Mouse (Mus musculus): Measurements from ENCODE around the gene Sec14l1.

Sec14l1 gene

DNA sequence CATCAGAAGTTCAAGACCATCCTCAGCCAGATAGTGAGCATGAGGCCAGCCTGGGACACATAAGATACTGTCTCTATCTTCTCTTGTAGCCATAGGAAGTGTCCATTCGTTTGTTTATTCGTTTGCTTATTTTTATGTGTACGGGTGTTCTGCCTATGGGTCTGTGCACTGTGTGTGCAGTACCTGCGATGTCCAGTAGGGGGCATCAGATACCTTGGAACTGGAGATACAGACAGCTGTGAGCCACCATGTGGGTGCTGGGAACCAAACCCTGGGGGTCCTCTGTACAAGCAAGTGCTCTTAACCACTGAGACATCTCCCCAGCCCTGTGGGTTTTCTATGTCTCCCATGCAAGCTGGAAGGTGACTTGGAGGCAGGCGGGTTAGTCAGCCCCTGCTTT lies 64.9 kb downstream of the Sec14l1 start:
- DNase-seq (ENCODE audit: low read depth, low spot score) = no peak

DNA sequence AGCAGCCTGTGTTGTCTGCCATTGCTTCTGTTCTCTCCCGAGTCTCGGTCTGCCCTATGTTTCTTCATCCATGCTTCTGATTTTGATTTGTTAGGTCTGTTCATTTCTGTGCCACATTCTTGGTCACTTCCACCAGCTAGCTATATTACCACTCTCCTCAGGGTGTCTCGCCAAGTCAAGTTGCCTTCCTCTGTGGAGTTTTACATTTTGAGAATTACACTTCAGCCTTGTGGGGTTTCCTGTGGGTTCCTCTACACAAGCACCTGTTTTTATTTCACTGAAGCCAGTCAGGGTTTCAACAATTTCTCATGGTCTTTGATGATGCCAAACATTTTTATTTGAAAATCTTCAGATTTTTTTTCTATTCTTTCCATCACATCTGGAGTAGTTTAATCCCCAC lies 67.8 kb downstream of the Sec14l1 start:
- DNase-seq (ENCODE audit: low read depth, low spot score) = no peak

DNA sequence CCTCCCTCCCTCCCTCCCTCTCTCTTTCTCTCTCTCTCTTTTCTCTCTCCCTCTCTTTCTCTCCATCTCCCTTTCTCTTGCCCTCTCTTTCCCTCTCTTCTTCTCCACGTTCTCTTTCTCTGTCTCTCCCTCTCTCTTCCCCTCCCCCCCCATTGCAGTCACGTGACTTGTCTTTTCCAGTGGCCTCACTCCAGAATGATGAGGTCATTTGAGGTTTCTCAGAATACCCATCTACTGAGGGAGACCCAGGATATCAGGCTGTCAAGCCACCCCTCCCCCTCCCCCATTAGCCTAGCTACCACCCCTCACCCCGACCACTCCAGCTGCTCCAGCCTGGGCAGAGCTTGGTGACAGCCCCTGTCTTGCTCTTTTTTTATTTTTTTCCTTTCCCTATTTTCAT lies 68.3 kb downstream of the Sec14l1 start:
- no peak for DNase-seq (ENCODE audit: low read depth, low spot score)

DNA sequence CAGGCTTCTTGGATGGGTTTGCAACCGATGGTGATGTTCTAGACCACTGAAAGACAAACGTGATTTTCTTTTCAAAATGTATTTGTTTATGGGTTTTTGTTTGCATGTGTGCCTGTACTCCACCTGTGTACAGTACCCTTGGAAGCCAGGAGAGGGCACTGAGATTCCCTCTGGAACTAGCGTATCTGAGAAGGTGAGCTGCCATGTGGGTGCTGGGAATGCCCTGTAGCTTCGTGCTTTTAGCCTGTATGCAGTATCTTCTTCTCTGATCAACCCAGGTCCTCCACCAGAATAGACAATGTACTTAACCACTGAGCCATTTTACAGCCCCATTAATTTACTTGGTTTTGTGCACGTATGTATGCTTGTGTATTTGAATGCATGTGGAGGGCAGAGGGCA lies 68.9 kb downstream of the Sec14l1 start:
- no peak for DNase-seq (ENCODE audit: low read depth, low spot score)

DNA sequence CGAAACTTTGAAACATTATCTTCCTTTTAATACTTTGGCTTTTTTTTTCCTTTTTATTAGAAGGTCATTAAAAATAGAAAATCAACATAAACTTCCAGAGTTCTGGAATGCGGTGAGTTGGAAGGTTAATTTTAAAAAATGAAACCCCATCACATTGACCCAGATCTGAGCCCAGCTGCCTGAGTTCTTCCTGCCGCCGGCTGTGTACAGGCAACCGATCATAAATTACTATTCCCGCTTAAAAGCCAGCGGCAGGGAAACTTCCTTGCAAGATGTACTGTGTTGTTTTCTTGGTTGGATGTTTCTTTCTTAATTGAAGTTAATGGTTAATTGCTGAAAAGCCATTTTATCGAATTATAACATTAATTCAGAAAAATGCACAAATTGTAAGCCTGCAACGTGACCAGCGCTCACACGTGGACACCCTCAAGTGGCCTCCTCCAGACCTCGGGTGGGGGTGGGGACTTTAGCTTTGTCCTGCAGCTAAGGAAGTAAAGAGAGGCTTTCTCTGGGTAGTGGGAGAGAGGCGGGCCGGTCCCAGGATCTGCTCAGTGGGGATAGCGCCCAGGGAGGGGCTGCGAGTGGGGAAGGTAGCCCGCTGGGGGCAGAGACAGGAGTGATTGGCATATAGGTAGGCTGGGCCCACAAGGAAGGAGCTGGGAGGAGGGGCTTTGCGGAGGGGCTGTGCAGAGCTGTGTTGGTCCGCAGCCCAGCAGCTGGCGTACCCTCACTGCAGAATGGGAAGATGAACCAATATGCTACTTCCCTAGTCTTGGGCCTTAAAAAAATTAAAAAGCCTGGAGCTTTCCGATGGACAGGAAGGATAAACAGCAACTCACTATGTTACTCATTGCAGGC lies 70.3 kb downstream of the Sec14l1 start:
- no peak for DNase-seq (ENCODE audit: low read depth, low spot score)

DNA sequence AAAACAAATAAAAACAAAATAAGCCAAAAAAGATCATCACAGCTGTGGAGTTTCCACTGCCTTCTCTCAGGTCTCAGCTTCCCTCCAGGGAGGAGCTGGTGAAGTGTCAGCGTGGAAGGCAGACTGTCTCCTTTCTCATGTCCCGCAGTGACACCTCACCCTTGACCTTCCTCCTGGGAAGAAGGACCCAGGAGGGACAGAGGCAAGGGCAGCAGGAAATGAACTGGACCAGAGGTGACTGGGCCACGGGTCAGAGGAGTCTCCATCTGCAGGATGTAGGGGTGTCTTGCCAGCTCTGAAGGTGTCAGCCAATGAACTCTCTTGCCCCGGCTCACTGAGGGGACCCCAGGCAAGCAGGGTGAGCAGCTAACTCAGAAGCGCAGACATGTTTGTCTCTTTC lies 76.6 kb downstream of the Sec14l1 start:
- DNase-seq (ENCODE audit: low read depth, low spot score) = no peak

DNA sequence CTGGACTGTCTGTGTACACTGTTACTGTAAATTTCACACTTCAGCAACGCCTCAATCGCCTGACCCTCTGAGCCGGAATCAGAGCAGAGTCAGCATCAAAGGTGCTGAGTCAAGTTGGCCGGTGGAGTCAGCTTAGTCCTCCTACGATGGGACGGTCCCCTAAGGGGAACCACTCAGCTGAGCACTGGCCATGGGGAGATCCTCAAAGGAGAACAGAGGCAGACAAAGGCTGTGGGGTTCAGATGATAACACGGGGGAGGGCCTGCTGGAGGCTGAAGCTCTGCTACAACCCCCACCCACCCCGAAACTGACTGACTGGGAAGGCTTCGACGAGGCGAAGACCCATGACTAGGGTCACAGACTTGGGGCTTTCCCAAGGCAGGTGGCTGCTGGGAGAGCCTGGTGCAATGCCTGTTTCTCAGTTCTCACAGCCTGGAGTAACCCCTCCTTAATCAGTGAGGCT lies 79.5 kb downstream of the Sec14l1 start:
- no peak for DNase-seq (ENCODE audit: low read depth, low spot score)

DNA sequence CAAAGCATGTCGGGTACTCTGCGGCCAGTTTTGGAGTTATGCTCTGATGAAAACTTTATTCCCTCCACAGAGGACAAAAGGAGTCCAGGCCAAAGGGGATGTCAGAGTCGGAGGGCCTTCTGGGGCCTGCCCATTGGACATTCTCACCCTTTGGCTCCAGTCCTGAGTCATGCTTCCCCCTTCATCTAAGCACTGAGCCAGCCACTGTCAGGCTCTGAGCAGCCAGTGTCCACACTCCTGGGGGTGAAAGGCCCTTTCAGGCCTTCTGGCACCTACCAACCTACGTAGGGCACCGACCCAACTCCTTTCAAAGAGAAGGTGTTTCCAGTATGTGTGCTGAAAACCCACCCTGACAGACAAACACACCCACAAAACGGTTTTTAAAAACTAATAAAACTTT lies 80.6 kb downstream of the Sec14l1 start:
- DNase-seq (ENCODE audit: low read depth, low spot score) = no peak

DNA sequence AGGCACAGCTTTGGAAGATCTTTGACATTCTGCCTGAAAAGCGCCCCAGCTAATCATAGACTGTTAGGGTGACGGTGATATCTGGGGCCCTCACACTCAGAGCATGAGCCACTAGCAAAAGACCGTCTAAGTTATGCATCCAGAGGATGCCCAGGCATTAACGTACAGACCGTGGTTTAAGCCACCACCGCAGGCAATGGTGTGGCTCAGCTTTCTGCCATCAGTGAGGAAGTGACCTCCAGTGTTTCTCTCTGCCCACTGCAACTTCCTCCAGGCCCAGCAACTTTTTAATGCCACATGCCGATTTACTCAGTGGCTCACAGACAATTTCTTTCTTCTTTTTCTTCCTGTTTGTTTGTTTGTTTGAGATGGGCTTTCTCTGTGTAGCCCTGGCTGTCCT lies 81.7 kb downstream of the Sec14l1 start:
- DNase-seq (ENCODE audit: low read depth, low spot score) = no peak

DNA sequence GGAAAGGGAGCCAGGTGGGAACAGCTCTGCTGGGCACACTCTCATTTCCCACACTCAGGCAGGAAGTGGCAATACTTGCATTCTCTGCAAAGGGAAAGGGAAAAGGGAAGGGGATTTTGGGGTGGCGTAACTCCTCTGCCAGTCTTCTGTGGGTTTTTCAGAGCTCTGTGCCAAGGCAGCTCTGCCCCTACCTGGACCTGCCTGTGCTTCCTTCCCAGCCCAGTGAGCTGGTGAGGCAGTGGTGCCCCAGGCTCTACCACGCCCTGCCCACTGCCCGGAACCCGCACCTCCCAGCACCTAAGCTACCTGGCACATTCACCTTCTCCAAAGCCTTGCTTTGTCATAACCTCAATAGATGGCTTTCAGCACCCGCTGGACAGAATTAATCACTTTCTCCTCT lies 83.2 kb downstream of the Sec14l1 start:
- no peak for DNase-seq (ENCODE audit: low read depth, low spot score)

DNA sequence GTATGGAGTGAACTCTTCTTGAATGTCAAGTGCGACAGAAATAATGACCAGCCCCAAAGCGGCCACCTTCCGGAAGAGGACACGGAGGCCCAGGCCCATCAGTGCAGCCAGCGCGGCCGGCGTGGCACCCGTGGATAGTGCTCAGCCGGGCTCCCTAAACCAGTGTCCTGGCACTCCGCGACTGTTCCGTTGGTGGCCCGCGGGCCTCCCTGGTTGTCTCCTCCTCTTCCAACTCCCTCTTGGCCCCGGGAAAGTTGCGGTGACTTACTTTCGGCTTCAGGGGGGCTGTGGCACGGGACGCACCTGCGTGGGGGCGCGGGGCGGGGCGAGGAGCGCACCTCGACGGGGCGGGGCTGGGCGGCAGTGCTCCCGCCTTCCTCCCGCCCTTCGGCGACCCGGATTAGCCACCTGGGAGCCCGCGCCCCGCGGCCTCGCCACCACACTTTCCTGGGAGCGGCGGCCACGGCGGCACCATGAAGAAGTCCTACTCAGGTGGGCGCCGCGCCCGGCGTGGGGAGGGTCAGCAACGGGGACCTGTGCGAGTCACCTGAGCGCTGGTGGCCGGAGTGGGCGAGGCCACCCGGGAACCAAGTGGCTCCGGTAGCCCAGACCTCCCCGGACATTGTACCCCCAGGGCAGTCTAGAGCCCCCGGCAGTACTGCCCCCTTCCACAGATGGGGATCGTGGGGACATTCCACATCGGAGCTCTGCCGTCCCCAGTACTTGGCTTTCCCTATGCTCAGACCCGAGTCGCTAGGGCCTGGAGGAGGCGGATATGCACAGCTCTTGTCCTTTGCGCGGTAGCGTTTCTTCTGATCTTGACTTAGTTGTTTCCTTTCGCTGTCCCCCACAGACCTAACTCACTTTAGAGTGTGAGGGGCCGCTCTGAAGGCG lies 84.6 kb downstream of the Sec14l1 start, which contains the start of gene Sept9:
TSS of gene Sept9 (plus strand) at position 380 of the 894 bp plus-strand sequence.
- DNase-seq (ENCODE audit: low read depth, low spot score) = no peak

DNA sequence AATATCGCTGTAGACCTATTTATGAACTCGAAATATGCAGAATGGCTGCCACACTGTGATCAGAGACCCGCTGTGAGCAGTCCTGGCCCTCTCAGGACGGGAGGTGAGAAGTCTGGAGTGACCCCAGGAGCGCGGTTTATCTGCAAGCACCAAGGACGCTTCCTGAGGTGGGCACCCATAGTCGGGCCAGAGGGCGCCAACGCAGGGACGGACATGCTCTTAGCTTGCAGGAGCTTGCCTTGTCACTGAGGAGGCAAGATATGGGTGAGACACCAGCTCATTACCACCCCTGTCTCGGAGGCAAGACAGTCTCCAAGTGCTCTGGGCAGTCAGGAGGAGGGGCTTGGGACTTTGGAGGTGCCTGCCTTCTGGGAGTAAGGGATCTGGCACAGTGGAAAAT lies 86.9 kb downstream of the Sec14l1 start:
- DNase-seq (ENCODE audit: low read depth, low spot score) = no peak

DNA sequence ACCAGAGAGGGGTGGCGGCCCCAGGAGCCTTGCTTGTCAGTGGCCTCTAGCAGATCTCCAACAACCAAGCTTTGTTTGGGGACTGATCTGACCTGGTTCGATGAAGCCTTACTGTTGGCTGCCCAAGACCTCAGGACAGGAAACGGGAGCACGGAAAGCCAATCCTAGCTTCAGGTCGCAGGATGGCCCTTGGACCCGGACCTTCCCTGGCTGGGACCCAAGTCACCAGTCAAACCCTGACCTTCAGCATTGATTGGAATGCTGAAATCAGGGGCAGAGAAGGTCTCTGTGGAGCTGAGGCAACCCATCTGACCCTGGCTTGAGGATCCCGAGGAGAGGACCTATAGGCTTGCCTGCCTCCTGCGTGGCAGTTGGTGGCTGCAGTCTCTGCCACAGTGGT lies 89.6 kb downstream of the Sec14l1 start:
- no peak for DNase-seq (ENCODE audit: low read depth, low spot score)

DNA sequence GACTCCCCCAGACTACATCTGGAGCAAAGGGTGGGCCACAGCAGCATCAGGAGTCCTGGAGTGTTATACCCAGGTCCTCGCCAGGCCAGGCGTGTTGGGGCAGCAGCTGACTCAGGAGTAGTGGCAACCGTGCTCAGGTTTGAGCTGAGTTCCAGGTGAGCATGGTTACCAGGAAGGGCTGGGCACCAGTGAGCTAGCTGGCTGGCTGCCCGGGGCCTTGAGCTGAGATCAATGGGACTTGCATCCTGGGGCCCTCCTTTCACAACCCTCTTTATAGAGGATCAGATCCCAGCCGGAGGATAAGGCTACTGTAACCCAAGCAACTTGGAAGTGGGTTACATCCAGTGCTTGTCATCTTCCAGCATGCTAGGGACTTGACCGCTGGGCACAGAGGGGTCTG lies 90.1 kb downstream of the Sec14l1 start:
- DNase-seq (ENCODE audit: low read depth, low spot score) = no peak

DNA sequence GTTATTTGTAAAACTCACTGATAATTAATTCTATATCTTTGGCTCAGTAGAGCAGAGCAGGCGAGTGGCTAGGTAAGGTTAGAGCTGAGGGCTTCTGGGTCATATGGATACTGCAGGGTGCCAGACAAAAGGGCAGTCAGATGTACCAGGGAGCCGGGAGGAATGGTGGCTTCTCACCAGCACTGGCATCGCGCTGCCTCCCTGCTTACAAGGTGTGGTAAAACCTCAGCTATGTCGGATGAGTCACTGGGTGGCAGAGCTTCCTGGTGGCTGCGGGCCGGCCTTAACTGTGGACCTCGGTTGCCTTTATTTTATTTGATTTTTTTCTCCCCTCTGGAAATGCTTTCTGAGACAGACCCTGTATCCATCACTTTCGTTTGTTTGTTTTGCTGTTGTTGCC lies 90.5 kb downstream of the Sec14l1 start:
- no peak for DNase-seq (ENCODE audit: low read depth, low spot score)

DNA sequence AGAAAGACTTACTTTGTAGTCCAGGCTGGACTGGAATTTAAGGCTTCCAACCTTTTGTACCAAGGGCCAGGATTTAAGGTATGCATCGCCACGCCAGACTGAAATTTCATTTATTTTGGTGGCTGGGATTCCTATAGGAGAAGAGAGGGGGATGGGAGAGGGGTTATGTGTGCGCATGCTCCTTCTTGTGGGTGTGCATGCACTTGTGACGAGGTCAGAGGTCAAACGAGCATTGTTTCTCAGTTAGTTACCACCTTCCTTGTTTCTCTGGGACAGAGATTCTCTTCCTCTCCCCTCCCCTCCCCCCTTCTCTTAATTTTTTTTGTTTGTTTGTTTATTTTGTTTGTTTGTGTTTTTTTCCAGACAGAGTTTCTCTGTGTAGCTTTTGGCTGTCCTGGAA lies 92.5 kb downstream of the Sec14l1 start:
- DNase-seq (ENCODE audit: low read depth, low spot score) = no peak

DNA sequence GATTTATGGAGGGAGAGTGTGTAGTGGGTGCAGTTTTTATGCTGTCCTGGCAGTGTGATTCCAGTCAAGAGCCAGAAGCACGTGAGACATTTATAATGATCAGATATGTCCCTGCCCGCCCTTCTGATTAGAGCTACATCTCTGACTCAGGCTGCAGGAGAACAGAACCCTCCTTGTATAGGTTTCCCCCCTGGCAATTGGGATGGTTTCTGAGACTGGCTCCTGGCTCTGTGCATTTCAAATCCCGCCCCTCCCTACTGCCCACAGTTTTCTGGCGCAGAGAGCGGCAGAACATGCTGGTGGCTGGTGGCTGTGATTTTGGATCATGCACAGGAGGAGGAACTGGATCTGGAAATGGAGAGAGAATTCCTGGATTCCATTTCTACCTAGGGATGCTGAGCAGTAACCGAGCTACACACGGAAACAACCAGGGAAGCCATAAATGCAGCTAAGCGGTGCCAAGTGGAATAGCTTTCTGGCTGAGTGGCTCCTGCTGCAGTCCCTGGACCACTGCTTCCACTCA lies 93.2 kb downstream of the Sec14l1 start:
- DNase-seq (ENCODE audit: low read depth, low spot score) = no peak
